Mouse (Mus musculus): ENCODE data around the gene Cutc. TPM values are rescaled to one million over a fixed set of nuclear protein-coding genes. Genes with fewer than 3 reads are reported as not detected.

The Cutc gene
- polyA plus RNA-seq, 1 experiment from 2014 or later = 12.0 TPM

DNA sequence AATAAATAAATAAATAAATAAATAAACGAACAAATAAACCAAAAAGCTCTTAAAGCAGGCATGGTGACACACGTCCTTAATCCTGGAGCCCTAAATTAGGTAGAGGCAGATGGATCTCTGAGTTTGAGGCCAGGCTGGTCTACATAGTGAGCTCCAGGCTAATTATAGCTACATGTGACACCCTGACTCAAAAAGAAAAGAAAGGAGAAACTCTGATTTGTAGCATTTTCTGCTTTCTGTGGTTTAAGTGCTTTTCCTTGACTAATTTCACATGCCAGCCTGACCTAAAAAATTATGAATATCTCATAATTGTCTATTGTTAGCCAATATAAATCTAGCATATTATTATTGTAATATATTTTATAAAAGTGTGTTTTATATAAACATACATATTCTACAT lies 9.6 kb downstream of the Cutc start:
- no peak for ATAC-seq (ENCODE audit: insufficient read depth, low FRiP score, low TSS enrichment)
- H3K27me3 ChIP-seq (ENCODE audit: control insufficient read depth, insufficient read depth, low read length) = no peaks in the 10 kb centered on the region
- H3K9me3 ChIP-seq (ENCODE audit: control insufficient read depth, low read length) = no peaks in the 10 kb centered on the region

DNA sequence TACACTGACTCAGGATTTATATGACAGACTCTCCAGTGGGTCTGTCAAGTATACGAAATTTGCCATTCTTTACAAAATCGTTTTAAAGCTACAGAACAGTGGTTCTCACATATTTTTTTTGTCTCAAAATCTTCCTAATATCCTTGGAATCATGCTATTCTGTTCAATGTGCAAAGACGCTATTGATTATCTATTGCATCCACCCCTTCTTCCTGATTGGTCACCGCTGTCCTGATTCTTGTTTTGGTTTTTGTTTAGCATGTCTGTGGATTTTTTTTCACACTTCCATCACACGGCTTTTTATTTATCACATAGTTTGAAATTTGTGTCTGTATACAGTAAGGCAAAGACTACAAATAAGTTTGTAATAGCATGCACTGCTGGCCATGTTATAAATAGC lies 13.7 kb downstream of the Cutc start:
- DNase-seq (ENCODE audit: low spot score) = no peak
- no peaks in the 10 kb centered on the region for H3K4me1 ChIP-seq (ENCODE audit: control insufficient read depth, insufficient read depth, low read length)
- no peak for ATAC-seq (ENCODE audit: insufficient read depth, low FRiP score, low TSS enrichment)
- no peak overlapping the region for H3K4me2 ChIP-seq (ENCODE audit: low read depth)
- no peak overlapping the region for H3K4me3 ChIP-seq (ENCODE audit: low read depth, low read length)
- WGBS = 87% methylated on average over 5 of the region's 5 CpGs
- H3K36me3 ChIP-seq (ENCODE audit: control insufficient read depth, insufficient read depth, low read length) = no peaks in the 10 kb centered on the region
- H3K9ac ChIP-seq (ENCODE audit: low read length) = no peak overlapping the region
- H3K27me3 ChIP-seq (ENCODE audit: control insufficient read depth, insufficient read depth, low read length) = no peaks in the 10 kb centered on the region
- H3K9me3 ChIP-seq (ENCODE audit: control insufficient read depth, low read length) = no peaks in the 10 kb centered on the region
- no peak overlapping the region for H3K27ac ChIP-seq (ENCODE audit: low read depth, low read length)

More for the DNA sequence above, 9.6 kb downstream of the Cutc start:
- Histone ChIP-seq H3K27ac (ENCODE audit: low read depth, low read length) (no peak overlapping the region), H3K36me3 (ENCODE audit: control insufficient read depth, insufficient read depth, low read length) (no peaks in the 10 kb centered on the region), H3K4me2 (ENCODE audit: low read depth) (no peak overlapping the region), H3K9ac (ENCODE audit: low read length) (no peak overlapping the region), H3K4me3 (ENCODE audit: low read depth, low read length) (no peak overlapping the region), H3K4me1 (ENCODE audit: control insufficient read depth, insufficient read depth, low read length) (no peaks in the 10 kb centered on the region)
- no peak for DNase-seq (ENCODE audit: low spot score)
- WGBS = 84% methylated on average over 2 of the region's 2 CpGs

DNA sequence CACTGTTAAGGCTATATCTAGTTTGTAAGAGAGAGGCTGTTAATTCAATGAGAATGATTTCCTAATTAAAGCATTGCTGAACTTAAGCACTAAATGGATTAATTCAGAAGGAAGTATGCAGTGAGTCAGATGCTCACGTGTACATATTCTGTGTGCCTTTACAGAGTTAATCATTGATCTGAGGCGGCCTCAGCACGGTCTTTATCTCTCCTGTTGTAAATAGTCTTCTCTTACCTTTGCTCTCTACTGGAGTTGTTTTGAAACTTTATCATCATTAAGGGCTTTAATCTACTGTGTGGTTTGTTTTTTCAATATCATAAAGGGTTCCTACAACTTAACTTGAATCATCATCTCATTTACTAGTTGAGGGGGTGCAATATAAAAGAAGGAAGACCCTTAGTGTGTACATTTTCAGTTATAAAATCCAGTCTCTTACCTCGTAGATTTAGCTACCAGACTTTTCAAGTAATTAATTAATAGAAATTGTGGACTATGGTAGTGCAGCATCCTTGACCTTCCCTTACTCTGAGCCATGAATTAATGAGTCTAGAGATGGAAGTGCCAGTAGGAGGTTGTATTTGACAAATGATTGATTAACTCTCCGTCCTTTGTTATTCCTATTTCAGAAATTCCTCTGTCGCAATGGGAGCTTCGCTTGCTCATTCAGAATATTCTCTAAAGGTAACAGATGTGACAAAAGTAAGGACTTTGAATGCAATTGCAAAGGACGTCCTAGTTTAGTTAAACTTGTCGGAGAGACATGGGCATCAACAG lies 14.9 kb downstream of the Cutc start:
- H3K27ac ChIP-seq (ENCODE audit: low read depth, low read length) = no peak overlapping the region
- H3K27me3 ChIP-seq (ENCODE audit: control insufficient read depth, insufficient read depth, low read length) = no peaks in the 10 kb centered on the region
- ATAC-seq (ENCODE audit: insufficient read depth, low FRiP score, low TSS enrichment) (no peak), DNase-seq (ENCODE audit: low spot score) (no peak)
- no peak overlapping the region for H3K9ac ChIP-seq (ENCODE audit: low read length)
- no peaks in the 10 kb centered on the region for H3K36me3 ChIP-seq (ENCODE audit: control insufficient read depth, insufficient read depth, low read length)
- no peak overlapping the region for H3K4me3 ChIP-seq (ENCODE audit: low read depth, low read length)
- no peaks in the 10 kb centered on the region for H3K9me3 ChIP-seq (ENCODE audit: control insufficient read depth, low read length)
- 67% methylated on average over 9 of the region's 9 CpGs for WGBS
- H3K4me1 ChIP-seq (ENCODE audit: control insufficient read depth, insufficient read depth, low read length) = no peaks in the 10 kb centered on the region
- no peak overlapping the region for H3K4me2 ChIP-seq (ENCODE audit: low read depth)

DNA sequence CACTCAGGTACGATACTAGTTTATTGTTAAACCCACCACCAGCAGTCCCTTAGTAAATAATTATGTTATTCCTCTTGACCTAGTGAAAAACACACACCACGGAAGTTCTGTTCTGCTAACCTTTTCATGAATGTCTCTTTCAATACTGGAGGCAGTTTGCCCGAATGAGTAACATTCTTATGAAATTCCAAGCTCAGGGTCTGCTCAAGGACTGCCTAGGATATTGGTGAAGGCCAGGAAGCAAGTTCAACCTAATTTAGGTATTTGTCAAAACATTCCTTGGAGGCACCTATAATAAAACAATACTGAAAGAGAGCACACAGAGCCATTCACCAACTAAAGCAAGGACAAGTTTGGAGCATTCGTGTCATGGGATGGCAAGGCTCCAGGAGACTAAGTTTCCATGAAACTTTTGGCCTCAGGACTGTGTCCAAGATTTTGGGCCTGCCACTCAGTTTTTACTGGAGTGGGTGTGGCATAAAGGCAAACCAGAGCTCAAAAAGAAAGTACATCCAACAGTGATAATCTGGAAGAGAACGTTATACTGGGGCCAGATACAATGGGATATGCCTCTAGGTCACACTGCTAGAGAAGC lies 16.7 kb downstream of the Cutc start:
- Histone ChIP-seq H3K36me3 (ENCODE audit: control insufficient read depth, insufficient read depth, low read length) (no peaks in the 10 kb centered on the region), H3K9me3 (ENCODE audit: control insufficient read depth, low read length) (no peaks in the 10 kb centered on the region), H3K27ac (ENCODE audit: low read depth, low read length) (no peak overlapping the region), H3K4me1 (ENCODE audit: control insufficient read depth, insufficient read depth, low read length) (no peaks in the 10 kb centered on the region), H3K4me3 (ENCODE audit: low read depth, low read length) (no peak overlapping the region), H3K27me3 (ENCODE audit: control insufficient read depth, insufficient read depth, low read length) (no peaks in the 10 kb centered on the region), H3K9ac (ENCODE audit: low read length) (no peak overlapping the region), H3K4me2 (ENCODE audit: low read depth) (no peak overlapping the region)
- ATAC-seq (ENCODE audit: insufficient read depth, low FRiP score, low TSS enrichment) = no peak
- 88% methylated on average over 5 of the region's 5 CpGs for WGBS
- no peak for DNase-seq (ENCODE audit: low spot score)

DNA sequence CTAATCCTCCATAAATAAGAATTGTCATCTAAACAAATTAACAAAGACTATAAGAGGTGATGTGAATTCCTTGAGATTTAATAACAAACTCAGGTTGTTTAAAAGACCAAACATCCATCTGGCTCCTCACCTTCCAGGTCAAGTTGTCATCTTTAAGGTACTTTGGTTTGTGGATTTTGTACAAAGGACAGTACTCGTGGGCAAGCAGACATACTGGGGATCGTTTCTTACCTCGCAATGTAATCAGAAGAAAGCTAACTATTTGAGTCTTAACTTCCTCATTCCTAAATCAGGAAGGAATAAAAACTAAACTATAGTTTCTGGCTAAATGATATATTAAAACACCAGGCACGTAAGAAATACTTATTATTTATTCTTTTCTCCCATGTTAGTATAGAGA lies 17.8 kb downstream of the Cutc start:
- ATAC-seq (ENCODE audit: insufficient read depth, low FRiP score, low TSS enrichment) = no peak
- no peaks in the 10 kb centered on the region for H3K27me3 ChIP-seq (ENCODE audit: control insufficient read depth, insufficient read depth, low read length)
- 89% methylated on average over 4 of the region's 4 CpGs for WGBS
- DNase-seq (ENCODE audit: low spot score) = no peak
- no peak overlapping the region for H3K4me2 ChIP-seq (ENCODE audit: low read depth)
- H3K9ac ChIP-seq (ENCODE audit: low read length) = no peak overlapping the region
- no peak overlapping the region for H3K27ac ChIP-seq (ENCODE audit: low read depth, low read length)
- H3K4me1 ChIP-seq (ENCODE audit: control insufficient read depth, insufficient read depth, low read length) = no peaks in the 10 kb centered on the region
- H3K9me3 ChIP-seq (ENCODE audit: control insufficient read depth, low read length) = no peaks in the 10 kb centered on the region
- H3K36me3 ChIP-seq (ENCODE audit: control insufficient read depth, insufficient read depth, low read length) = no peaks in the 10 kb centered on the region
- no peak overlapping the region for H3K4me3 ChIP-seq (ENCODE audit: low read depth, low read length)

DNA sequence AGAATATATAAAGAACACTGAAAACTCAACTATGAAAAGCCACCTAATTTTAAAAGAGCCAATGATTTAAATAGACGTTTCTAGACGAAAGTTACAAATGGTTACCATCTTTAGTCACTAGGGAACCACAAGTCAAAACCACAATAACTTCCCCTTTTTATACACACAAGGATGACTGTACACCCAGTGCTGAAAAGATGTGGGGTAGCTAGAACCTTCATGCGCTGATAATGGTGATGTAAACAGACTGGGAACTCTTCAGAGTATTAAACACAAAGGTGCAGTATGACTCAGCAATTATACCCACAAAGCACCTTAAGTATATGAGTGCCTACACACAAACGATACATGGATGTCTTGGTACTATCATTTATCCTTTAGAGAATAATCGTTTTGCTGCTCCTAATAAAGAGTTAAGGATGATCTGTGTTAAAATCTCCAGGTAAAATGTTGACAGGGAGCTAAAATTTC lies 18.7 kb downstream of the Cutc start:
- 93% methylated on average over 5 of the region's 5 CpGs for WGBS
- ATAC-seq (ENCODE audit: insufficient read depth, low FRiP score, low TSS enrichment) = no peak

DNA sequence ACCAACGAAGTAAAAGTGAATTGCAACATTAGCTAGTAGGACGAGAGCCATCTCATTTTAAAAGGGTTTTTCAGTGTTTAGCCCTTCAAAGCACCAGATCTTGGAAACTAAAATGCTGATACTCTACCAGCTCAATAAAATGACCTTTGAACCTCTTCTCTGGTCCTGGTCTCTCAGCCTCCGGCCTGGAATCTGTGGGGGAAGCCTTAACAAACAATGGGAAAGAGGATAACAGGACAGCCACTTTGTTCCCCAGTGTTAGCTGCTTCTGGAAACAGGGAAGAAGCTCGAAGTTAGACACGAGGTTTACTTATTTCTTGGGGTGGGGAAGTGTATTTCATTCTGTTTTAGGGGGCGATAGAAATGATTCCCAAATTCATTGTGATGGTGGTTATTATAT lies 19.5 kb downstream of the Cutc start:
- H3K9me3 ChIP-seq (ENCODE audit: control insufficient read depth, low read length) = no peaks in the 10 kb centered on the region
- H3K4me1 ChIP-seq (ENCODE audit: control insufficient read depth, insufficient read depth, low read length) = no peaks in the 10 kb centered on the region
- no peaks in the 10 kb centered on the region for H3K36me3 ChIP-seq (ENCODE audit: control insufficient read depth, insufficient read depth, low read length)
- H3K27me3 ChIP-seq (ENCODE audit: control insufficient read depth, insufficient read depth, low read length) = no peaks in the 10 kb centered on the region
- no peak overlapping the region for H3K4me2 ChIP-seq (ENCODE audit: low read depth)
- no peak overlapping the region for H3K9ac ChIP-seq (ENCODE audit: low read length)
- no peak overlapping the region for H3K4me3 ChIP-seq (ENCODE audit: low read depth, low read length)
- ATAC-seq (ENCODE audit: insufficient read depth, low FRiP score, low TSS enrichment) = no peak
- no peak overlapping the region for H3K27ac ChIP-seq (ENCODE audit: low read depth, low read length)
- DNase-seq (ENCODE audit: low spot score) = no peak
- 72% methylated on average over 6 of the region's 6 CpGs for WGBS

More for the DNA sequence above, 18.7 kb downstream of the Cutc start:
- Histone ChIP-seq H3K27me3 (ENCODE audit: control insufficient read depth, insufficient read depth, low read length) (no peaks in the 10 kb centered on the region), H3K36me3 (ENCODE audit: control insufficient read depth, insufficient read depth, low read length) (no peaks in the 10 kb centered on the region), H3K4me3 (ENCODE audit: low read depth, low read length) (no peak overlapping the region), H3K27ac (ENCODE audit: low read depth, low read length) (no peak overlapping the region), H3K9ac (ENCODE audit: low read length) (no peak overlapping the region), H3K9me3 (ENCODE audit: control insufficient read depth, low read length) (no peaks in the 10 kb centered on the region), H3K4me1 (ENCODE audit: control insufficient read depth, insufficient read depth, low read length) (no peaks in the 10 kb centered on the region), H3K4me2 (ENCODE audit: low read depth) (no peak overlapping the region)
- DNase-seq (ENCODE audit: low spot score) = no peak

DNA sequence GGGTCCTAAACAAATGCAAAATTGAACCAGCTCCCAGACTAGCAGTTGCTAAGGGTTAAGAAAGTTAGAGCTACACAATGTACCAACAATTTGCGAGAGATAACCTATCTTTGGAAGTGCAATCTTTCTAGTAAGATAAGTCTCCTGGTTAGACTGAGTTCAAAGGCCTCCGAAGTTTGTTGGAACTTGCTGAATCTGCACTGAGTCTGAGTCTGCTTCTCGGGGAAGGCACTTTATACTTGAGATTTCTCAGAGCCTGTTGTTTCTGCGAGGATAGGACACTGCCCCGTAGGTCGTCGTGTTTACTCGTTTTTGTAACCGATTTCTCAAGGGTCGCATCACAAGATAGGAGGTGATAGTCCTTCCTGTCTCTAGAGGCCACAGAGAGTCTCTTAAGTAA lies 22.6 kb downstream of the Cutc start:
- Histone ChIP-seq H3K9ac (ENCODE audit: low read length) (no peak overlapping the region), H3K27me3 (ENCODE audit: control insufficient read depth, insufficient read depth, low read length) (no peaks in the 10 kb centered on the region), H3K36me3 (ENCODE audit: control insufficient read depth, insufficient read depth, low read length) (no peaks in the 10 kb centered on the region), H3K27ac (ENCODE audit: low read depth, low read length) (no peak overlapping the region), H3K4me1 (ENCODE audit: control insufficient read depth, insufficient read depth, low read length) (no peaks in the 10 kb centered on the region), H3K4me2 (ENCODE audit: low read depth) (no peak overlapping the region), H3K9me3 (ENCODE audit: control insufficient read depth, low read length) (no peaks in the 10 kb centered on the region), H3K4me3 (ENCODE audit: low read depth, low read length) (no peak overlapping the region)
- no peak for DNase-seq (ENCODE audit: low spot score)
- no peak for ATAC-seq (ENCODE audit: insufficient read depth, low FRiP score, low TSS enrichment)
- WGBS = 84% methylated on average over 10 of the region's 10 CpGs

DNA sequence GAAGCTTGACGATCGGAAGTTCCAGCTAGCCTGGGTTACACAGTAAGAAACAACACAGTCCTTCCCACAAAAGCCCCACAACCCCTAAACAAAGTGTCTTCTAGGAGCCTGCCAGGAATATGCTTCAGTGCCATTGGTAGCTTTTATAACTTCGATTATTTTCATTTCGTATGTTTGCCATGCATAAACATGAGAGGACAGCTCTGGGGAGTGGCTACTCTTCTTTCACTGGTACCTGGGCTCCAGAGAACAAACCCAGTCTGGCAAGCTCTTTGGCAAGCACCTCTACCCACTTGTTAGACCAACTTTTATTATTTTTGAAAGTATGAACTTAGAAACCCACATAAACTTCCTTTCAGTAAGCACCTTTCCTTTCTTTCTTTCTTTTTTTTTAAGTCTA lies 23.8 kb downstream of the Cutc start:
- Histone ChIP-seq H3K4me1 (ENCODE audit: control insufficient read depth, insufficient read depth, low read length) (no peaks in the 10 kb centered on the region), H3K9me3 (ENCODE audit: control insufficient read depth, low read length) (no peaks in the 10 kb centered on the region), H3K36me3 (ENCODE audit: control insufficient read depth, insufficient read depth, low read length) (no peaks in the 10 kb centered on the region), H3K9ac (ENCODE audit: low read length) (no peak overlapping the region), H3K27me3 (ENCODE audit: control insufficient read depth, insufficient read depth, low read length) (no peaks in the 10 kb centered on the region), H3K4me2 (ENCODE audit: low read depth) (no peak overlapping the region), H3K4me3 (ENCODE audit: low read depth, low read length) (no peak overlapping the region), H3K27ac (ENCODE audit: low read depth, low read length) (no peak overlapping the region)
- DNase-seq (ENCODE audit: low spot score) (no peak), ATAC-seq (ENCODE audit: insufficient read depth, low FRiP score, low TSS enrichment) (no peak)
- WGBS = 86% methylated on average over 4 of the region's 4 CpGs

Data from neural tube, embryonic 11.5 days (tissue).